Mouse (Mus musculus): ENCODE data around the gene Fbxl8. TPM values are rescaled to one million over a fixed set of nuclear protein-coding genes. Genes with fewer than 3 reads are reported as not detected.
A peak's percentile ranks its signal among the peaks of the same experiment; 100 is the strongest.

Fbxl8 gene
- polyA plus RNA-seq, 1 experiment: 10.5 TPM

DNA sequence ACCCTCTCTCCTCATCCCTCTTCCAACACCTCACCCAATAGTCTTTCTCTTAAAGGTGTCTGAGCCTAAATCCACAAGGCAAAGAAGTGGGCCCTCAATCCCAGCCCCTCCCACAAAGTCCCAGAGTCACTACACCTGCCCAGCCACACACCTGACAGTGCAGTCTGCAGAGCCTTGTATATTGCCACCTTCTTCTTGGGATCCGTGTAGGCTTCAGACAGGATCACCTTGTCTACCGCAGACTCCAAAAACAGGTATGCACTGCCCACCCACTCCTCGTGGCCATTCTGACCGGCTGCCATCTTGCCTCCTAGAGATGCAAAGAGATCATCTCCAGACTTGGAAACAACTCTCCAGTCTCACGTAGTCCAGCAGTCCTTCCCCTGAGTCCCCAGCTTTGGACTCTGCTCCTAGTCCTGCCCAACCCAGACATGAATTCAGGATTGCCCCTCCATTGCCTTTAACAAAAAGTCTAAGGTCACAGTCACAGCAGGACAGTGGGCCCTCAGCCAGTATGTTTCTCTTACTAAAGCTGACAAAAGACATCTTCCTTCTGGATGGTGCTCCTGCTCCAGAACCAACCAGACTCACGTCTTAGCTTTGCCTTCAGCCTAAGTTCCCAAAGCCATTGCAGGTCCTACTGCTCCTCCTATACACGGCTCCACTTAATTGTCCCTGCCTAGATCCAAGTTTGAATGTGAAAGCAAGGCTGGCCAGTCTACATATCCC is 3.9 kb upstream of the Fbxl8 start:
- no peaks in the 10 kb centered on the region for H3K27me3 ChIP-seq (ENCODE audit: control insufficient read depth, insufficient read depth, insufficient read length)

DNA sequence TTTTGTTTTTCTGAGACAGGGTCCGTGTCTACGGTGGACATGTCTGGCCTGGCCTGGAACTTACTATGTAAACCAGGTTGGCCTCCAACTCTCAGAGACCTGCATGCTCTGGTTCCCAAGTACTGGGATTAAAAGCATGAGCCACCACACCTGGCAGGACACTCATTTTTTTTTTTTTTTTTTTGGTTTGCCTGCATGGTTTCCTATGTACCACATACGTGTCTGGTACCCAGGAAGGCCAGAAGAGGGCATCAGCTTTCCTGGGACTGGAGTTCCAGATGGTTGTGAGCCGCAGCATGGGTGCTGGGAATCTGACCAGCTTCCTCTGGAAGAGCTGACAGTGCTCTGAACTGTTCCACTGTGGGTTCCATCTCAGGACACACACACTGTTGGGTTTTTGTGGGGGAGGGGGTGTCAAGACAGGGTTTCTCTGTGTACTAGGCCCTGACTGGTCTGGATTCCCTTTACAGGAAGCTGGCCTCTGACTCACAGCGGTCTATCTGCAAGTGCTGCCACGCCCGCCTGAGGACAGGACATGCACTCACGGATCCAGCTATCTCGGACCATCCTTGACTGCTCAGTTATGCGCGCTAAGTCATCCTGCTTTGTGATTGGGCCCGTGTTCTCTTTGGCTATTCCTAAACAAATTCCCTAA is 3.0 kb upstream of the Fbxl8 start:
- H3ac ChIP-seq (ENCODE audit: control insufficient read depth, insufficient read length): no peak overlapping the region
- H3K4me3 ChIP-seq: no peak overlapping the region
- H3K27me3 ChIP-seq (ENCODE audit: control insufficient read depth, insufficient read depth, insufficient read length): no peaks in the 10 kb centered on the region
- no peak overlapping the region for H3K4me2 ChIP-seq (ENCODE audit: low read depth)
- peaks cover 4% of the 10 kb centered on the region for H3K79me2 ChIP-seq (ENCODE audit: control insufficient read depth, insufficient read depth)
- H3K36me3 ChIP-seq (ENCODE audit: control insufficient read depth, insufficient read depth): no peaks in the 10 kb centered on the region
- TF ChIP-seq CEBPB (IDR thresholded peaks at IDR 0.05; ENCODE audit: insufficient read depth, poor library complexity, severe bottlenecking) (no peak), MAX (IDR thresholded peaks at IDR 0.05; ENCODE audit: low read depth) (no peak), TCF12 (IDR thresholded peaks at IDR 0.05; ENCODE audit: insufficient read depth, poor library complexity, severe bottlenecking) (no peak), MYOG (IDR thresholded peaks at IDR 0.05; ENCODE audit: control insufficient read depth in 1 of 3, insufficient read depth in 1 of 3, insufficient read length in 2 of 3, low read depth in 2 of 3) (no peak), POLR2A (IDR thresholded peaks at IDR 0.05; ENCODE audit: insufficient read length, low read depth) (no peak), USF1 (IDR thresholded peaks at IDR 0.05; ENCODE audit: low read depth) (no peak)

More for the DNA sequence above, 3.9 kb upstream of the Fbxl8 start:
- no peak for TF ChIP-seq POLR2A (IDR thresholded peaks at IDR 0.05; ENCODE audit: insufficient read length, low read depth)
- TF ChIP-seq CEBPB (IDR thresholded peaks at IDR 0.05; ENCODE audit: insufficient read depth, poor library complexity, severe bottlenecking): no peak
- TF ChIP-seq MYOG (IDR thresholded peaks at IDR 0.05; ENCODE audit: control insufficient read depth in 1 of 3, insufficient read depth in 1 of 3, insufficient read length in 2 of 3, low read depth in 2 of 3): no peak
- TF ChIP-seq REST (IDR thresholded peaks at IDR 0.05; ENCODE audit: insufficient read depth, insufficient read length): no peak
- TF ChIP-seq USF1 (IDR thresholded peaks at IDR 0.05; ENCODE audit: low read depth): no peak
- Histone ChIP-seq H3K4me3 (no peak overlapping the region), H3K79me2 (ENCODE audit: control insufficient read depth, insufficient read depth) (peaks cover 4% of the 10 kb centered on the region), H3K36me3 (ENCODE audit: control insufficient read depth, insufficient read depth) (no peaks in the 10 kb centered on the region), H3K4me2 (ENCODE audit: low read depth) (no peak overlapping the region), H3ac (ENCODE audit: control insufficient read depth, insufficient read length) (no peak overlapping the region)

DNA sequence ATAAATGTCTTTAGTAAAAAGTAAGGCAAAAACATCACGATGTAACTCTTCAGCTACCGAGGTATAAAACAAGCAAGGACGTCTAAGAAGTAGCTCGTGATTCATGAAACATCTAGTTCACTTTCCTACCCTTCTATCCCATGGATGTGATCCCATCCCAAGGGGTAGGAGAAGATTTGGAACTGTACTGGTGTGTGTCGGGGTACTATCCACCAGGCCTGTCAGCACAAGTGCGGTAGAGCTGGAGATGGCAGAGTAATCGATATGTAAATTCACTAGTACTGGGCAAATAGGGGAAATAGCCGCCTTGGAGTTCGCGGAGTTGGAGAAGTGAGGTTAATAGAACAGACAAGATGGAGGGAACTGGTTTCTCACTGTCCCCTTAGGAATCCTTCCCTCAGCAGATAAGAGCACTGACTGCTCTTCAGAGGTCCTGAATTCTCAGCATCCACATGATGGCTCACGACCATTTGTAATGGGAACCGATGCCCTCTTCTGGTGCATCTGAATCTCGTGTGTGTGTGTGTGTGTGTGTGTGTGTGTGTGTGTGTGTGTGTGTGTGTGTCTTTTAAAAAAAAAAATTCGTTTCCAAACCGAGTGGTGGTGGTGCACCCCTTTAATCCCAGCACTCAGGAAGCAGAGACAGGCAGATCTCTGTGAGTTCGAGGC is 1.1 kb upstream of the Fbxl8 start:
- Histone ChIP-seq H3K79me2 (ENCODE audit: control insufficient read depth, insufficient read depth) (peaks cover 4% of the 10 kb centered on the region), H3K36me3 (ENCODE audit: control insufficient read depth, insufficient read depth) (no peaks in the 10 kb centered on the region), H3K4me3 (peak overlapping the region; percentile 62), H3K27me3 (ENCODE audit: control insufficient read depth, insufficient read depth, insufficient read length) (no peaks in the 10 kb centered on the region), H3ac (ENCODE audit: control insufficient read depth, insufficient read length) (no peak overlapping the region), H3K4me2 (ENCODE audit: low read depth) (peak overlapping the region; percentile 72)
- no peak for TF ChIP-seq USF1 (IDR thresholded peaks at IDR 0.05; ENCODE audit: low read depth)

DNA sequence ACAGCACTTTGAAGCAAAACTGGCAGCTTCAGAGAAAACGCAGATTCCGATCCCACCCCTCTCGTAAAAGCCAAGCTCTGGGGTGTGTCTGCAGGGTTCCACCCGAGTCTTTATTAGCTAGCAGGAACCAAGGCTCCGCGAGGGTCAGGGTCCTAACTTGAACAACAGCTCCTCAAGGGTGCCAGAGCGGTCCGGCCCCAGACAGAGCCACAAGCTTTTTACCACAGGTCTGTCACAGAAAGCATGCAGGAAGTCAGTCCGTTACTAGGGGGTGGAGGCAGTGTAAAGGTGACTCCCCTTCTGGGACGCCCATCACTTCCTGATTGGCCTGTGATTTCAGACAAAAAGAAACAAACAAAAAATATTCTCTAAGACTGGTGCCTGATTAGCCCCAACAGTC is 680 bp downstream of the Fbxl8 start:
- TF ChIP-seq POLR2A (IDR thresholded peaks at IDR 0.05; ENCODE audit: insufficient read length, low read depth): peak; percentile 24
- no peak for TF ChIP-seq POLR2AphosphoS2 (IDR thresholded peaks at IDR 0.05; ENCODE audit: insufficient read length, low read depth)
- Histone ChIP-seq H3ac (ENCODE audit: control insufficient read depth, insufficient read length) (peak overlapping the region; percentile 19), H3K4me3 (peak overlapping the region; percentile 62), H3K79me2 (ENCODE audit: control insufficient read depth, insufficient read depth) (peaks cover 4% of the 10 kb centered on the region), H3K27me3 (ENCODE audit: control insufficient read depth, insufficient read depth, insufficient read length) (no peaks in the 10 kb centered on the region), H3K4me2 (ENCODE audit: low read depth) (peak overlapping the region; percentile 72), H3K36me3 (ENCODE audit: control insufficient read depth, insufficient read depth) (no peaks in the 10 kb centered on the region)

DNA sequence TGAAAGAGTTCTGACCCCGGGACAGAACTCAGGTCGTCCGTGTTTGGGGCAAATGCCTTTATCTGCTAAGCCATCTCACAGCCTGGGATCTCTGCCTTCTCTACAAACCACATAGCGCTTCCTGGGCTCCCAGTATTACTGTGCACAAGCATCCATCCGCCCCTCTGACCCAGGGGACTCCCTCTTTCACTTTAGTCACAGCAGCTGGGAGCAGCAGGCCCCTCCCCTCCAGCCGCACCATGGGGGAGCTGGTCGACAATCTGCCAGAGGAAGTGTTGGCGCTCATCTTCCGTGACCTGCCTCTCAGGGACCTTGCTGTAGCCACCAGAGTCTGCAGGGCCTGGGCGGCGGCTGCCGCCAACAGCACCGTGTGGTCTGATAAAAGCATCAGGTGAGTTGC is 2.3 kb downstream of the Fbxl8 start:
- Histone ChIP-seq H3K4me2 (ENCODE audit: low read depth) (no peak overlapping the region), H3K79me2 (ENCODE audit: control insufficient read depth, insufficient read depth) (peaks cover 4% of the 10 kb centered on the region), H3K4me3 (no peak overlapping the region), H3K36me3 (ENCODE audit: control insufficient read depth, insufficient read depth) (no peaks in the 10 kb centered on the region), H3K27me3 (ENCODE audit: control insufficient read depth, insufficient read depth, insufficient read length) (no peaks in the 10 kb centered on the region), H3ac (ENCODE audit: control insufficient read depth, insufficient read length) (no peak overlapping the region)
- TF ChIP-seq POLR2AphosphoS2 (IDR thresholded peaks at IDR 0.05; ENCODE audit: insufficient read length, low read depth) (no peak), USF1 (IDR thresholded peaks at IDR 0.05; ENCODE audit: low read depth) (no peak), MYOD1 (IDR thresholded peaks at IDR 0.05; ENCODE audit: control insufficient read depth in 1 of 3, insufficient read length in 2 of 3, low read depth in 2 of 3) (no peak), E2F4 (IDR thresholded peaks at IDR 0.05; ENCODE audit: insufficient read depth) (no peak), MAX (IDR thresholded peaks at IDR 0.05; ENCODE audit: low read depth) (no peak), SRF (IDR thresholded peaks at IDR 0.05; ENCODE audit: control insufficient read depth, insufficient read length, low read depth) (no peak), REST (IDR thresholded peaks at IDR 0.05; ENCODE audit: insufficient read depth, insufficient read length) (no peak), CEBPB (IDR thresholded peaks at IDR 0.05; ENCODE audit: insufficient read depth, poor library complexity, severe bottlenecking) (no peak), TCF3 (IDR thresholded peaks at IDR 0.05; ENCODE audit: insufficient read length, low read depth) (no peak), TCF12 (IDR thresholded peaks at IDR 0.05; ENCODE audit: insufficient read depth, poor library complexity, severe bottlenecking) (no peak), MYOG (IDR thresholded peaks at IDR 0.05; ENCODE audit: control insufficient read depth in 1 of 3, insufficient read depth in 1 of 3, insufficient read length in 2 of 3, low read depth in 2 of 3) (no peak), POLR2A (IDR thresholded peaks at IDR 0.05; ENCODE audit: insufficient read length, low read depth) (no peak)

Data from myocyte (in vitro differentiated cells).